Mouse (Mus musculus) layer of hippocampus, postnatal 10 days (tissue): ENCODE measurements at regions not wholly inside any gene's neighbourhood (a gene's known extent, or its start where the extent isn't known, plus 50 kb on each side); places are given as distances from the start of the nearest gene placed in this dataset.
A peak's percentile ranks its signal among the peaks of the same experiment; 100 is the strongest.

Experiments used
- DNase-seq, 2 experiments: peaks; one replicate each; pipeline ENCODE4 v3.0.0; 2021; ENCODE audit warnings: low spot score in 2 of 2

GRCm38 (mm10) chr8:59776327-59776726 lies 726.7 kb downstream of the Gm10283 start:
- peak; percentile 18 to 20 for DNase-seq

DNA sequence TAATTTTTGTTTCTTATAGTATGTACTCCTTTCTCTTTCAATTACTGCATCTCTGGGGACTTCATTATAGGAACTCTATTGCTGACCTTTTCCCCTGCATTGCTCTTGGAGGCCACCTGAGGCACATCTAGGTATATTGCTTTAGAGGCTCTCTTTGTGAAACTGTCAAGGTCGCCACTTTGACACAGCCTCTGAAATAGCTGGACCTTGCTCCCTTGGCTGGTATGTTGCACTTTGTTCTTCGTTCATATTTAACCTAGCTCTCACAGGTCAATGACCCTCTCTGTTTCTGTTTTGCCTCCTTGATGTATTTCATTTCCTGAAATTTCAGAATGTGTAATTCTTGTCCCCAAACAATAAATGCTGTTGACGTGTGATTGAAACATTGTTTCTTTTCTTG lies 734.9 kb downstream of the Gm10283 start:
- no peak for DNase-seq
